Mouse (Mus musculus): Measurements from ENCODE around the gene Edem3. TPM values are rescaled to one million over a fixed set of nuclear protein-coding genes. Genes with fewer than 3 reads are reported as not detected.

The Edem3 gene
- polyA plus RNA-seq, 1 experiment from 2014 or later, result 7.5 TPM

DNA sequence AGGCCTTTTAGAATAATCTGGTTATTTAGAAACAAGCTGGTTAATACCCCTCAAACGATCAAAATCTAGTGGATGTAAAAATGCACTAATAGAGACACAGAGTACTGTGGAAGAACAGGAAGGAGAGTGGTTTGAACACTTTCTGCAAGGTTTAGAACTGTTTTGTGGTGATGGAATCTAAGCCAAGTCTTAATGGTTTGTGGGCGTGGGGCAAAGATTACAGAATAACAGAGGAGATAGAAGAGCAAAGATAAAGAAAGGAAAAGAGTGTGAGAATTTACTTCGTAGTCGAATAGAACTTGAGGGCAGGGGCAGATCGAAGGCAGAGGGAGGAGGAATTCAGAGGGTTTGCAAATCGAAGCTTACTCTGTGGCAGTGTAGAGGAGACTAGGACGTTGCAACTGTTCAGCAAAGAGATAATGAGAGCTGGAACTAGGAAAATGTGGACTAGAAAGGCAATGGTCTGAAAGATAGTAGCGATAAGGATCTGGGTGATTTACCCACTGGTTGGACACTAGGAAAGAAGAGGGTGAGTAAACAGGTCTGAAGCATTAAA lies 1.7 kb upstream of the Edem3 start:
- ATAC-seq (ENCODE audit: low FRiP score, low TSS enrichment), result no peak

DNA sequence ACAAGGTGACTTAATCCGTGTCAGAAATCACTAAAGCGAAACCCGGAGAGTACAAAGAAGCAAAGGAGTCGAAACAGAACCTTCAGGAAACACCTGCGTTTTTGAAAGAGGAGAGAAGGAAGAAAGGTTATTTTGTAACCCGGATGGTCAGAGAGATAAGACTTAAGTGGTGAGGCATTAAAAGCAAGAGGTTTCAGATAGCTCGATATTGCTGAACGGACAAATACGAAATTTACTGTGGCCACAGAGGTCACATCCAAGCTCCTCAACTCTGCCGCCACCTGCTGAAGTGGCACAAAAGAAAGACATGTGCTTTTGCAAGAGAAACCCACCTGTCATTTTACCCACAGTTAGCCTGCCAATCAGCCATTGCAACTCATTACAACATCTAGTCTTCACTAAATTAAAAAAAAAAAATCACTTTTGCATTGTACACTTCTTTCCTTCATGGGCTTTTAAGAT lies 1.1 kb upstream of the Edem3 start:
- TF ChIP-seq EP300 (optimal IDR thresholded peaks at IDR 0.05) (no peak), CTCF (IDR thresholded peaks at IDR 0.05; ENCODE audit: low read depth) (0 out of 2 replicates have a peak, but pooled peaks have one; percentile 14)
- Histone ChIP-seq H3K27me3 (ENCODE audit: control insufficient read depth, insufficient read depth, low read length) (no peaks in the 10 kb centered on the region), H3K27ac (replicated peaks) (peak overlapping the region; percentile 49; the same call in 1 of the 2 replicates), H3K9me3 (ENCODE audit: control insufficient read depth, low read length) (no peaks in the 10 kb centered on the region), H3K9ac (ENCODE audit: low read length) (peak overlapping the region; percentile 61; the same call in 1 of the 2 replicates), H3K4me1 (replicated peaks; ENCODE audit: control insufficient read depth, insufficient read depth) (no peaks in the 10 kb centered on the region), H3K4me2 (replicated peaks; ENCODE audit: low read depth) (peak overlapping the region; percentile 60), H3K4me3 (ENCODE audit: low read depth, low read length) (peak overlapping the region; percentile 94; the same call in 1 of the 2 replicates), H3K36me3 (ENCODE audit: control insufficient read depth, insufficient read depth, low read length) (no peaks in the 10 kb centered on the region)
- DNase-seq (ENCODE audit: low spot score), result no peak
- ATAC-seq (ENCODE audit: low FRiP score, low TSS enrichment), result no peak
- 50% methylated on average over 10 of the region's 10 CpGs for WGBS

More for the DNA sequence above, 1.7 kb upstream of the Edem3 start:
- no peak overlapping the region for H3K4me2 ChIP-seq (replicated peaks; ENCODE audit: low read depth)
- H3K27me3 ChIP-seq (ENCODE audit: control insufficient read depth, insufficient read depth, low read length), result no peaks in the 10 kb centered on the region
- H3K9me3 ChIP-seq (ENCODE audit: control insufficient read depth, low read length), result no peaks in the 10 kb centered on the region
- H3K4me3 ChIP-seq (ENCODE audit: low read depth, low read length), result no peak overlapping the region
- no peaks in the 10 kb centered on the region for H3K4me1 ChIP-seq (replicated peaks; ENCODE audit: control insufficient read depth, insufficient read depth)
- 69% methylated on average over 8 of the region's 8 CpGs for WGBS
- no peaks in the 10 kb centered on the region for H3K36me3 ChIP-seq (ENCODE audit: control insufficient read depth, insufficient read depth, low read length)
- no peak for TF ChIP-seq CTCF (IDR thresholded peaks at IDR 0.05; ENCODE audit: low read depth)
- no peak for TF ChIP-seq EP300 (optimal IDR thresholded peaks at IDR 0.05)
- H3K27ac ChIP-seq (replicated peaks), result peak overlapping the region; percentile 49; the same call in 1 of the 2 replicates
- DNase-seq (ENCODE audit: low spot score), result no peak
- H3K9ac ChIP-seq (ENCODE audit: low read length), result no peak overlapping the region

DNA sequence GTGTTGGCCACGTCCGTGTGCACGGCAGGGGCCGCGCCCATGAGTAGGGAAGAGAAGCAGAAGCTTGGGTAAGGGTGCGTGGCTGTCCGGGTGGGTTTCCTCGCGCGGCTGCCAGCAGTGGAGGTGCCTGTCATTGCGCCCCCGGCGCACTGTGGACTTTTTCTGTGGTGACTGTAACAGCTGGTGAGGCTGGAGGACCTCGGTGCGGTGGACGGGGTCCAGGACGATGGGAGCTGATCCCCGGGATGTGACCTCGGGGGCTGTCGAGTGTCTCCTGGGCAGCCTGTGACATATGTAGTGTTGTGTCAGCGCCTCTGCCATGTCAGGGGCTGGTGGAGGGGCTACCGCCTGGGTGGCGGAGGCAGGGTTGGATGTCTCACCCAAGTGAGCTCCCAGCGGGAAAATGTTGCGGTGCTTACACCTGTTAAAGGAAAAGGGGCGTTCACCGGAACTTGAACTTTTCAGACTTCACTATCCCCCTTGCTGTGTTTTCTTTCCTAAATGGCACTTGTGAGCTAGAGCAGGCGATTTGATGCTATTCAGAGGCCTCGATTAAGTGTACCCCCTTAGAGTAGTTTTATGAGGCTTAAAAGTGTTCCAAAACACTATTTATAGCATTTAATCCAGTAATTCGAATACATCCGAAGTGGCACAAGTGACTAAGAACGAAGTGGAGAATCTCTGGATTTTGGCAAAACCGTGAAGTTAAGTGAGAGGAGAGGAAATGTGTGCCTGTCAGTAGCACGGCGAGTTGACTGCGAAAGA lies 671 bp downstream of the Edem3 start:
- TF ChIP-seq CTCF (IDR thresholded peaks at IDR 0.05; ENCODE audit: low read depth) (no peak), EP300 (optimal IDR thresholded peaks at IDR 0.05) (no peak)
- ATAC-seq (ENCODE audit: low FRiP score, low TSS enrichment) (no peak; the same call in 1 of the 2 replicates), DNase-seq (ENCODE audit: low spot score) (no peak)
- no peaks in the 10 kb centered on the region for H3K9me3 ChIP-seq (ENCODE audit: control insufficient read depth, low read length)
- H3K4me2 ChIP-seq (replicated peaks; ENCODE audit: low read depth), result peak overlapping the region; percentile 93
- 0 out of 2 replicates have a peak, but pooled peaks cover 3% of the 10 kb centered on the region for H3K36me3 ChIP-seq (ENCODE audit: control insufficient read depth, insufficient read depth, low read length)
- 3% methylated on average over 36 of the region's 36 CpGs for WGBS
- peak overlapping the region; percentile 94 for H3K4me3 ChIP-seq (ENCODE audit: low read depth, low read length)
- H3K4me1 ChIP-seq (replicated peaks; ENCODE audit: control insufficient read depth, insufficient read depth), result no peaks in the 10 kb centered on the region
- H3K9ac ChIP-seq (ENCODE audit: low read length), result peak overlapping the region; percentile 80
- no peaks in the 10 kb centered on the region for H3K27me3 ChIP-seq (ENCODE audit: control insufficient read depth, insufficient read depth, low read length)
- peak overlapping the region; percentile 90 for H3K27ac ChIP-seq (replicated peaks)

DNA sequence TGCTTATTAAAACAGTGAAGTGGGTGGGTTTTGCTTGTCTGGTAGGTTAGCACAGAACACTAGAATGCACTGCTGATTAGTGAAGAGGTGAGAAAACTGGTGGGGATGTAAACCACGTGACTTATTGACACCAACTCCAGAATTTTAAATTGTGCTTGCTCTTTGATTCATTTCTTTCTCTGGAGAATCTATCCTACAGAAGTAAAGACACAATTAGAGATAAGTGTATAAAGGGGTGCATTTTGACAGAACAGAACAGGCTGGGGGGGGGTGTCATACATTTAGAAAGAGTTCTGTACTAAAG lies 1.2 kb downstream of the Edem3 start:
- Histone ChIP-seq H3K27me3 (ENCODE audit: control insufficient read depth, insufficient read depth, low read length) (no peaks in the 10 kb centered on the region), H3K9me3 (ENCODE audit: control insufficient read depth, low read length) (no peaks in the 10 kb centered on the region), H3K9ac (ENCODE audit: low read length) (peak overlapping the region; percentile 80; the same call in 1 of the 2 replicates), H3K36me3 (ENCODE audit: control insufficient read depth, insufficient read depth, low read length) (0 out of 2 replicates have a peak, but pooled peaks cover 3% of the 10 kb centered on the region), H3K4me1 (replicated peaks; ENCODE audit: control insufficient read depth, insufficient read depth) (no peaks in the 10 kb centered on the region), H3K27ac (replicated peaks) (no peak overlapping the region), H3K4me3 (ENCODE audit: low read depth, low read length) (peak overlapping the region; percentile 94), H3K4me2 (replicated peaks; ENCODE audit: low read depth) (peak overlapping the region; percentile 93)
- 22% methylated on average over 1 of the region's 1 CpGs for WGBS
- ATAC-seq (ENCODE audit: low FRiP score, low TSS enrichment), result no peak
- TF ChIP-seq CTCF (IDR thresholded peaks at IDR 0.05; ENCODE audit: low read depth) (no peak), EP300 (optimal IDR thresholded peaks at IDR 0.05) (no peak)
- DNase-seq (ENCODE audit: low spot score), result no peak

DNA sequence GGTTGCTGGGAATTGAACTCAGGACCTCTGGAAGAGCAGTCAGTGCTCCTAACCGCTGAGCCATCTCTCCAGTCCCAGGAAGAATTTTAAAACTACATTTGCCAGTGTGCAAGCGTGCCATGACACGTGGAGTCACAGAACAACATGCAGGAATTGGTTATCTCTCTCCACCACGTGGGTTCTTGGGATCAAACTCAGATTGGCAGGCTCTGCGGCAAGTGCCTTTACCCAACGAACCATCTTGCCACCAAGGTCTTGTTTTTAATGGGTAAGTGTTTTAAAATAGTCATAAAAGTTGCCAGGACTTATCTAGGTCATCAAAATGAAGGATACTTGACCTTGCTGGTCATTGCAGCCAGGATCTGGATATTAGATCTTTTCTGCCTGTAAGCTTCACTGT lies 3.1 kb downstream of the Edem3 start:
- Histone ChIP-seq H3K27ac (replicated peaks) (no peak overlapping the region), H3K4me1 (replicated peaks; ENCODE audit: control insufficient read depth, insufficient read depth) (no peaks in the 10 kb centered on the region), H3K4me2 (replicated peaks; ENCODE audit: low read depth) (no peak overlapping the region), H3K4me3 (ENCODE audit: low read depth, low read length) (no peak overlapping the region), H3K9ac (ENCODE audit: low read length) (no peak overlapping the region), H3K36me3 (ENCODE audit: control insufficient read depth, insufficient read depth, low read length) (0 out of 2 replicates have a peak, but pooled peaks cover 5% of the 10 kb centered on the region), H3K27me3 (ENCODE audit: control insufficient read depth, insufficient read depth, low read length) (no peaks in the 10 kb centered on the region), H3K9me3 (ENCODE audit: control insufficient read depth, low read length) (no peaks in the 10 kb centered on the region)
- DNase-seq (ENCODE audit: low spot score), result no peak
- no peak for ATAC-seq (ENCODE audit: low FRiP score, low TSS enrichment)
- WGBS, result 77% methylated on average over 6 of the region's 6 CpGs
- TF ChIP-seq EP300 (optimal IDR thresholded peaks at IDR 0.05), result no peak
- TF ChIP-seq CTCF (IDR thresholded peaks at IDR 0.05; ENCODE audit: low read depth), result no peak

DNA sequence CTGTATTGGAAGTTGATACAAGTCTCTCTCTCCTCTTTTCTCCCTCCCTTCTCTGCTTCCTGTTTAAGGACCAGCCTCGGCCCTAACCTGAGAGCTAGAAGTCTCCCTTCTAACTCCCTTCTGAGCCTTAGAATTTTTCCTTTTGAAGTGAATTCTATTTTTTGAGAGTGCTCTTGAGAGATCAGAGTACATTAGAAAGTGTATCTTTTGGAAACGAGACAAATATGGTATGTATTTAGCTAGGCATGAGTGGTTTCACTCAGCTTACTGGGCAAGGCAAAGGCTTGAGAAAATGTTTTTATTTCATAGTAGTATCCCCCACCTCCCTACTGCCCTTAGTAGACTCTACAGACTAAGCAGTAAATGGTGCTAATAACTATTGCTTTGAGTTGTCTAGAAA lies 3.8 kb downstream of the Edem3 start:
- no peaks in the 10 kb centered on the region for H3K4me1 ChIP-seq (replicated peaks; ENCODE audit: control insufficient read depth, insufficient read depth)
- 77% methylated on average over 2 of the region's 2 CpGs for WGBS
- TF ChIP-seq CTCF (IDR thresholded peaks at IDR 0.05; ENCODE audit: low read depth) (no peak), EP300 (optimal IDR thresholded peaks at IDR 0.05) (no peak)
- no peaks in the 10 kb centered on the region for H3K27me3 ChIP-seq (ENCODE audit: control insufficient read depth, insufficient read depth, low read length)
- H3K9ac ChIP-seq (ENCODE audit: low read length), result no peak overlapping the region
- DNase-seq (ENCODE audit: low spot score) (no peak), ATAC-seq (ENCODE audit: low FRiP score, low TSS enrichment) (no peak)
- H3K27ac ChIP-seq (replicated peaks), result no peak overlapping the region
- H3K4me3 ChIP-seq (ENCODE audit: low read depth, low read length), result no peak overlapping the region
- no peaks in the 10 kb centered on the region for H3K9me3 ChIP-seq (ENCODE audit: control insufficient read depth, low read length)
- 0 out of 2 replicates have a peak, but pooled peaks cover 5% of the 10 kb centered on the region for H3K36me3 ChIP-seq (ENCODE audit: control insufficient read depth, insufficient read depth, low read length)
- H3K4me2 ChIP-seq (replicated peaks; ENCODE audit: low read depth), result no peak overlapping the region

Measured in stomach, postnatal 0 days (tissue).